Mouse (Mus musculus): Measurements from ENCODE around the gene Gsg1. TPM values are rescaled to one million over a fixed set of nuclear protein-coding genes. Genes with fewer than 3 reads are reported as not detected.

The Gsg1 gene
- polyA plus RNA-seq, 1 experiment from 2014 or later = 0.74 TPM

DNA sequence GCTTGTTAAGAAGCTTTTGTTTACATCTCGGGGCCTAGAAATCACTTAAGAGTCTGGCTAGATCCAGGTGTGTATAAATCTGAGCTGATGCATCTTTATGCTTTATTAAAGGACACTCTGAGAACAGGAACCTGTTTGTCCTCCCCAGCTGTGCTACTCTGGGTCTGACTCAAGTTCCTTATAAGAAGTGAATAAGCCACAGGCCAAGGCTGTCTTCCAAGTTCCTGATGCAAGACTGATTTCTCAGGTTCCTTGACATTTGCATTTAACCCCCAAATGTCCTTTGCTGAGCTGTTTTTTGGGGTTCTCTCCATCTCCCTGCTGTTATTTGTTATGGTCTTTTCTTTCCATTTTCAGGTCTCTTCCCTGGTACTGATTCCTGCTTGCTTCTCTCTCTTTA lies 62.2 kb downstream of the Gsg1 start:
- Histone ChIP-seq H3K4me3 (replicated peaks) (no peak overlapping the region), H3K4me1 (replicated peaks) (no peaks in the 10 kb centered on the region), H3K4me2 (no peak overlapping the region), H3K27me3 (no peaks in the 10 kb centered on the region), H3K9me3 (no peaks in the 10 kb centered on the region), H3K9ac (replicated peaks) (no peak overlapping the region), H3K27ac (no peak overlapping the region), H3K36me3 (no peaks in the 10 kb centered on the region)
- no peak for ATAC-seq (ENCODE audit: insufficient number of reproducible peaks, insufficient read depth, low FRiP score, low TSS enrichment, low read depth)
- WGBS = 82% methylated on average over 1 of the region's 1 CpGs

DNA sequence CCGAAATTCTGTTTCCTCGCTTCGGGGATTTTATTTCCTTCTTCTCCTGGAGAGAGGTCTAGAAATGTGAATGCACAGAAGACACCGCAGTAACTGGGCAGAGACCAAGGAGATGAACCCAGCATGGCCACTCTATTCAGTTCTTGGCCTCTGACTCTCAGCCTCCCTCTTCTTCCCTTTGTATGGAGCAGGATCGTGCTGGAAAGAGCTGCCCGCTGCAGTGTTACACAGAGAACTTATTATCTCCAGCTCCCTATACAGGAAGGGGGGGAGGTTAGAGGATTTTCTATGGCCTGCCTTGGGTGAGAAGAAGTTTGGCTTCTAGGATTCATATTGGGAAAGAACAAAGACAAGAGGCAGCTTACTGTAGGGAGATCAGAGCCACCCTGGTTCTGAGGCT lies 64.0 kb downstream of the Gsg1 start:
- Histone ChIP-seq H3K36me3 (no peaks in the 10 kb centered on the region), H3K4me3 (replicated peaks) (no peak overlapping the region), H3K27ac (no peak overlapping the region), H3K9ac (replicated peaks) (no peak overlapping the region), H3K9me3 (no peaks in the 10 kb centered on the region), H3K4me2 (no peak overlapping the region), H3K4me1 (replicated peaks) (no peaks in the 10 kb centered on the region), H3K27me3 (no peaks in the 10 kb centered on the region)
- no peak for ATAC-seq (ENCODE audit: insufficient number of reproducible peaks, insufficient read depth, low FRiP score, low TSS enrichment, low read depth)
- 89% methylated on average over 6 of the region's 6 CpGs for WGBS

DNA sequence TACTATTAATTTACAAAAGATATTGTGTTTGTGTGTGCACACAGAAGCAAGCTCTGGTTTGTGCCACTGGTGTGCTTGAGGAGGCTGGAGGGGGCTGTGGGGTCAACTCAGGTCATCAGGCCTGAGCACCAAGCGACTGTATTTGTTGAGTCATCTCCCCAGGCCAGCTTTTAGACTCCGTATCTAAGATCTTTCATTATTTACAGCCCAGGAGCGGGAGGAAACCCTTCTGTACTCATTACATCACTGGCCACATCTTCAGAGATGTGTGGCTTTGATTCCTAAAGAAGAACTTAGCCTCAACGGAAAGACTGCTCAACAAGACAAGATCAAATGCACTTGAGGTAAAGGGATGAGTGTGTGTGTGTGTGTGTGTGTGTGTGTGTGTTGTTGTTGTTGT lies 65.5 kb downstream of the Gsg1 start:
- Histone ChIP-seq H3K4me1 (replicated peaks) (no peaks in the 10 kb centered on the region), H3K4me3 (replicated peaks) (no peak overlapping the region), H3K27ac (no peak overlapping the region), H3K9ac (replicated peaks) (no peak overlapping the region), H3K9me3 (no peaks in the 10 kb centered on the region), H3K27me3 (no peaks in the 10 kb centered on the region), H3K36me3 (no peaks in the 10 kb centered on the region), H3K4me2 (no peak overlapping the region)
- no peak for ATAC-seq (ENCODE audit: insufficient number of reproducible peaks, insufficient read depth, low FRiP score, low TSS enrichment, low read depth)
- WGBS = 66% methylated on average over 4 of the region's 4 CpGs

Other genes with a start within 250 kb of the Gsg1 start
- gene Ddx47, start 242.7 kb downstream of the Gsg1 start, polyA plus RNA-seq (2016; fragmentation: Nextera tagmentation; extraction: Ambion mirVana) = 126 and 127 TPM in 2 replicates
- 1.5 and 1.6 TPM in 2 replicates for gene Gprc5a, start 188.7 kb downstream of the Gsg1 start, polyA plus RNA-seq (2016; fragmentation: Nextera tagmentation; extraction: Ambion mirVana)
- gene Gprc5d, start 136.1 kb downstream of the Gsg1 start, polyA plus RNA-seq (2016; fragmentation: Nextera tagmentation; extraction: Ambion mirVana) = not detected in 2 replicates
- 26.9 and 27.6 TPM in 2 replicates for gene Fam234b, start 56.4 kb downstream of the Gsg1 start, polyA plus RNA-seq (2016; fragmentation: Nextera tagmentation; extraction: Ambion mirVana)
- gene Hebp1, start 56.3 kb downstream of the Gsg1 start, polyA plus RNA-seq (2016; fragmentation: Nextera tagmentation; extraction: Ambion mirVana) = 5.1 and 8.4 TPM in 2 replicates
- gene Pbp2, start 56.1 kb upstream of the Gsg1 start, polyA plus RNA-seq (2016; fragmentation: Nextera tagmentation; extraction: Ambion mirVana) = 0.17 TPM in 1 of 2 replicates, not detected in the other
- 38.0 and 39.4 TPM in 2 replicates for gene Emp1, start 108.2 kb upstream of the Gsg1 start, polyA plus RNA-seq (2016; fragmentation: Nextera tagmentation; extraction: Ambion mirVana)

Data from limb, embryonic 12.5 days (tissue).